ENCODE assay signal across 15 mouse cellular contexts in genomic region chr10:43758124-43759025, GRCm38 (mm10).
A peak's percentile ranks its signal among the peaks of the same experiment; 100 is the strongest.
DNase-seq lines count a peak whose midpoint lies in the region; ATAC-seq and TF ChIP-seq lines count a peak whose summit lies in the region.
"Had no signal": no experiment of that assay in that cellular context is flagged by ENCODE, and none has a peak within 500 bp of the region (broad histone marks: within the 10 kb centered on the region; RNA-seq: fewer than 3 reads in every experiment).

No protein-coding gene starts in this region.

- H3K27me3 ChIP-seq in spleen, adult 2 months (ENCODE audit: control insufficient read depth, insufficient read depth, low read length), result no peaks in the 10 kb centered on the region
- H3K27me3 ChIP-seq in hindbrain, embryonic 16.5 days (replicated peaks; ENCODE audit: control insufficient read depth, insufficient read depth, low read length), result no peaks in the 10 kb centered on the region
- H3K27me3 ChIP-seq: hindbrain, embryonic 12.5 days; stomach, embryonic 15.5 days had no signal

- TF ChIP-seq POLR2A in spleen, adult 2 months (IDR thresholded peaks at IDR 0.05; ENCODE audit: low read depth, low read length), result no peak

- peaks cover 31% of the 10 kb centered on the region for H3K4me1 ChIP-seq in spleen, adult 2 months (ENCODE audit: control insufficient read depth, insufficient read depth, insufficient read length)
- no peaks in the 10 kb centered on the region for H3K4me1 ChIP-seq in hindbrain, embryonic 16.5 days (ENCODE audit: control insufficient read depth, insufficient read depth, low read depth, low read length)
- H3K4me1 ChIP-seq: stomach, embryonic 15.5 days had no signal

- H3K9me3 ChIP-seq in hindbrain, embryonic 16.5 days (ENCODE audit: control insufficient read depth, low read length), result no peaks in the 10 kb centered on the region
- H3K9me3 ChIP-seq: hindbrain, embryonic 12.5 days; stomach, embryonic 15.5 days had no signal

- H3K27ac ChIP-seq in spleen, adult 2 months (ENCODE audit: insufficient read depth, low read length), result peak overlapping the region; percentile 68; the same call in 1 of the 2 replicates
- no peak overlapping the region for H3K27ac ChIP-seq in hindbrain, embryonic 16.5 days (ENCODE audit: low read depth, low read length)
- H3K27ac ChIP-seq: heart, adult 2 months; hindbrain, embryonic 12.5 days; macrophage; stomach, embryonic 15.5 days had no signal

- H3K9ac ChIP-seq in hindbrain, embryonic 16.5 days (ENCODE audit: low read depth, low read length), result no peak overlapping the region
- H3K9ac ChIP-seq: hindbrain, embryonic 12.5 days; stomach, embryonic 15.5 days had no signal

- peak; percentile 48 for DNase-seq in adrenal gland, postnatal 14 days
- no peak for DNase-seq in adrenal gland, adult 8-10 months
- DNase-seq in spleen, adult 2 months (ENCODE audit: low read depth in 1 of 2, low spot score in 2 of 2), result no peak
- no peak for DNase-seq in spleen, adult 12 weeks (ENCODE audit: low spot score)
- DNase-seq in kidney, postnatal 14 days, result peak; percentile 74
- no peak for DNase-seq in retina, postnatal 1 day
- DNase-seq: cerebellum, postnatal 36 days; heart, adult 2 months; left cerebral cortex, postnatal 4 days had no signal

- TF ChIP-seq CTCF in spleen, adult 2 months (IDR thresholded peaks at IDR 0.05; ENCODE audit: extremely low read depth, insufficient read depth, insufficient read length, insufficient replicate concordance), result no peak

- no peak overlapping the region for H3K4me2 ChIP-seq in hindbrain, embryonic 16.5 days (ENCODE audit: low read length)
- H3K4me2 ChIP-seq: hindbrain, embryonic 12.5 days; stomach, embryonic 15.5 days had no signal

- no peak overlapping the region for H3K4me3 ChIP-seq in spleen, adult 2 months (ENCODE audit: extremely low read depth, insufficient read depth, insufficient read length)
- no peak overlapping the region for H3K4me3 ChIP-seq in hindbrain, embryonic 16.5 days (ENCODE audit: low read length)
- H3K4me3 ChIP-seq: heart, adult 2 months; hindbrain, embryonic 12.5 days; myocyte; stomach, embryonic 15.5 days had no signal

- H3K36me3 ChIP-seq in spleen, adult 2 months (ENCODE audit: control insufficient read depth, insufficient read depth, low read length), result no peaks in the 10 kb centered on the region
- H3K36me3 ChIP-seq in hindbrain, embryonic 16.5 days (ENCODE audit: control insufficient read depth, insufficient read depth, low read length), result no peaks in the 10 kb centered on the region
- H3K36me3 ChIP-seq: hindbrain, embryonic 12.5 days; stomach, embryonic 15.5 days had no signal

- peak; percentile 30; the same call in 1 of the 2 replicates for ATAC-seq in neutrophil, adult 5-6 weeks (ENCODE audit: extremely low read depth, insufficient number of reproducible peaks, low FRiP score, poor library complexity, severe bottlenecking)
- ATAC-seq in hindbrain, embryonic 16.5 days, result no peak

- WGBS in spleen, adult 2 months, result 17% methylated on average over 10 of the region's 10 CpGs
- WGBS in hindbrain, embryonic 16.5 days, result 88% methylated on average over 10 of the region's 10 CpGs

Comparison
In these comparisons a context has a peak if more than half of its experiments do, and no peak if none do; other contexts are left out.
1. DNase-seq: peak in adrenal gland, postnatal 14 days (single experiment) and kidney, postnatal 14 days (single experiment); none in adrenal gland, adult 8-10 months (single experiment), spleen, adult 2 months (0 of 2), spleen, adult 12 weeks (single experiment) and retina, postnatal 1 day (single experiment).